Mouse (Mus musculus): ENCODE data around the gene Irf9.

DNA sequence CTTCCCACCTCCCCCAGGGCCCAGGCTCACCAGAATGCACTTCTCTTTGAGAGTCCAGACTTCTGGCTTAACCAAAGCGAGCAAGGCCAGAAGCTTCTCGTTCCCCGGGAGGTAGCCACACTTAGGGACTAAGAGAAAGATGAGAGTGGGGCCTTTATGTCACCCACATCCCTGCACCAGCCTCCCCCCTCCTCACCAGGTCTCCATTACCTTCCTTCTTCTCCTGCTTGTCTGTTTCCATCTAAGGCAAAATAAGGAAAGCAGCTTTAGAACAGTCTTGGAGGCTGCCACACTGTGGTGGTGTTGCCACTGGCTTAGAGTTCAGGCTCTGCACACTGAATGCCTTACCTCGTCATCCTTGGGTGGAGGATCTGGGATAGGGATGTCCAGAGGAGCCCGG lies 14.1 kb upstream of the Irf9 start:
- TF ChIP-seq GATA1 (IDR thresholded peaks at IDR 0.05; ENCODE audit: low read length) (no peak), TAL1 (IDR thresholded peaks at IDR 0.05; ENCODE audit: low read length) (no peak)

Measured in erythroblast, embryonic 14.5 days (primary cell).